Mouse (Mus musculus) heart, adult 18-20 months (tissue): Measurements from ENCODE around the gene Adk. TPM values are rescaled to one million over a fixed set of nuclear protein-coding genes. Genes with fewer than 3 reads are reported as not detected.
"Not testable (repeated sequence)": the region's sequence is repeated elsewhere in the genome, so short reads cannot be mapped to it uniquely, and the experiment has no call there.

Experiments
- DNase-seq, 2 experiments: peaks; one replicate each; pipeline ENCODE4 v3.0.0; 2021 to 2022; ENCODE audit warnings: mixed read lengths in 1 of 2
- total RNA-seq, 2 experiments: library from RNA; stranded (reverse); gene quantifications; 2 replicates each; pipeline ENCODE4 v1.2.3; 2021

The Adk gene
- total RNA-seq, 2 experiments from 2014 or later = 228 to 242 TPM

DNA sequence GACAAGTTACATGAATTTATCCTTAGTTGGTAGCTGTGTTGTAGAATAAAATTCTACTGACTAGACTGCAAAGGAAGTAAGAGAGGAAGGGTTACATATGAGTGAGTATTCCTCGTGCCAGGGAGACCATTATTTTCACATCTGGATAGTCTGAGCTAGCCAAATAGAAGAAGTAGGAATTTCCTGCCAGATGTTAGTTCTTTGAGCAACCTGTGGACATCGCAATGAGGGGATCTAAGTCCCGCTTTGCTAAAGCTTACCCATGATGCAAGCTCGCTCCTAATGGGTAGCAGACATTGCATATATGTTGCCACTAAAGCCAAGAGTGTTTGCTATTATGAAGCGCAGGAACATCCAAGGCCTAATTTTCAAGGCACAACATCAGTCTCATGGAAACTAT is 381.6 kb downstream of the Adk start:
- DNase-seq = no peak

DNA sequence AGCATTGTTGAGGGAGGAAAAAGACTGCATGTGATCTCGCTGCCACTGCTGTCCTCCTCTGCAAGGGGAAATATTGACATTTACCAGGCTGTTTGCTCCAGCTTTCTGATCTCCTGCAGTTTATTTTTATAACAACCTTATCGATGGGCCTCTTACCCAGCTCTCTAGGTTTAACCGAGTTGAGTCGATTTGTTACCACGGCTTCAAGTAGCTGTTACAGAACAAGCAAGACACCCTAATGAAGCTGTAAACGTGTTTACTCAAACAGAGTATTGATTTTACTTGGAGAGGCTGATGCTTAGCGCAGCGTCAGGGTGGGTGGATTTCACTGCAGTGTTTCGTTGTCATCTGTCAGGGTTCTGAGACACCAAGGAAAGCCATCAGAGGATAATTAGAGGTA is 382.3 kb downstream of the Adk start:
- no peak for DNase-seq

DNA sequence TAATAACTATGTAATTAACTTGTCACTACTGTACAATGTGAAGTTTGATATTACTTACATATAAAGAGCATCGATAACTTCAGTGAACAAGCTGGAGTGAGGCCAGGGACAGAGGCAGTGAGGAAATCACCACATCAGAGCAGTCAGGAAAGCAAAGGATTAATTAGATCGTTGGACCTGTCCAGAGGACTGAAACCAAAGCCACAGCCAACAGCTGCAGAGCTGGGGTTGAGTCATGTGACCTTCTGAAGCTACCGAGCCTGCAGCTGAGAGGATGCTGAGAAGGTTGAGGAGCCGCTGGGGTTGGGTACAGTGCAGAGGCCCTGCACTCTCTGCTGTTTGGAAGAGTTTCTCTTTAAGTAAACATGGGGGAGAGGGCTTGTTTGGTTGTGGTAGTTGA is 387.4 kb downstream of the Adk start:
- no peak for DNase-seq

DNA sequence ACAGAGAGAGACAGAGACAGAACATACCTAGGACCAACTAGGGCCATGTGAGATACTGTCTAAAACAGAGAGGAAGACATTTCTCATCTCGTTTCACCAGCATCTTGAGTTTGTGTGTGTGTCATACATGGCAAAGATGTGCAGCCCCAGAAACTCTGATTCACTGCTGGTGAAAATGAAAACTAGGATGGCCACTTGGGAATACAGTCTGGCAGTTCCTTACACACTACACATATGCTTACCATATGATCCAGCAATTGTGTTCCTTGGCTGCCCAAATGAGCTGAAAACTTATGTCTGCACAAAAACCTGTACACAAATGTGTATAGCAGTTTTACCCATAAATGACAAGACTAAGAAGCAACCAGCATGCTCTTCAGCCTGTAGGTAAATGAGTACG is 388.2 kb downstream of the Adk start:
- no peak for DNase-seq

DNA sequence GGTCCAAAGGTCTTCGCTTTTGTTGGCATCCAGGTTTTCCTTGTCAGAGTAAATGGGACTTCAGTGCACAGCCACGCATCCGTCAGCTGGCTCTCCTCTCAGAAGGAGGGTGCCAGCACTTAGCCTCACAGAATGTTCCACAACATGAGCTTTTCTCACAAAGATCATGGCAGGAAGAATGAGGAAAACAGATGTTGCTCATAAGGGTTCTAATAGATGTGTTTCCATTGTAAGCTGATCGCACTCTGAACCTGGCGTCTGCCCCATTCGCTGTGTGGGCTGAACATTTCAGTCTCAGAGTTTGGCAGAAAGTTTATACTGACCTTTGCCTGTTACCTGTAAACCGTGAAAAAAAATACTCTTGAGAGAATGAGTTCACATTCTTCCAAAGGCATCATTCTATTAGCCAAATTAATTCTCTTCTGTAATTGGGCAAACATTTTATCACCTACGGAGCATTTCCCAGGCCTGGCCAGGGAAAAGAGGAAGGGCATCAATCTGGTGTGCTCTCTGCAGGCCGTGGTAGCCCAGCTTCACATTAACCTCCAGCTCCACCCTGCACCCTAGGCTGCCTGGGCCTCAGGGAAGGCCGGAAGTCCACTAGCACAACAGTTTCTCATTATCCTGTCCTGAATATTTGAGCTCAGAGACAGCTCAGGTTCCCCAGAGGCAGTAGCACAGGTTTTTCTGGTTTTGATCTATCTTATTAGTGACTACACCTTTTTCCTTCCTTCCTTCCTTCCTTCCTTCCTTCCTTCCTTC is 389.6 kb downstream of the Adk start:
- DNase-seq = no peak

DNA sequence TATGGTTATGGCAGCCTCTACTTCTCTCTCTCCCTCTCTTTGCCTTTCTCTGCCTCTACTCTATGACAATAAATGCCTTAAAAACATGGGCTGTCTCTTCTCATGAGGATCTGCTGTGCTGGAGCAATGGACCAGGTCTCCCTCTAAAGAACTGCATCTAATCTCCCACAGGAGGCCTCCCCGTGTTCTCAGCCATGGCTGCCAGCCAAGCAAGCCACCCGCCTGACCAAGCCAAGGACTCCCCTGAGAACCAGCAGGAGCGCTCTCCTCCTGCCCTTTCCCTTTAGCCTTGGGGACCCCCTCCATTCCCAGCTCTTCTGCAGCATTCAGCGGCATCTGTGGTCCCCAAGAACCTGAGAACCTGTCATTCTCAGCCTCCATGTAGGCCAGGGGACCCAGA is 400.2 kb downstream of the Adk start:
- DNase-seq = peak; percentile 13

DNA sequence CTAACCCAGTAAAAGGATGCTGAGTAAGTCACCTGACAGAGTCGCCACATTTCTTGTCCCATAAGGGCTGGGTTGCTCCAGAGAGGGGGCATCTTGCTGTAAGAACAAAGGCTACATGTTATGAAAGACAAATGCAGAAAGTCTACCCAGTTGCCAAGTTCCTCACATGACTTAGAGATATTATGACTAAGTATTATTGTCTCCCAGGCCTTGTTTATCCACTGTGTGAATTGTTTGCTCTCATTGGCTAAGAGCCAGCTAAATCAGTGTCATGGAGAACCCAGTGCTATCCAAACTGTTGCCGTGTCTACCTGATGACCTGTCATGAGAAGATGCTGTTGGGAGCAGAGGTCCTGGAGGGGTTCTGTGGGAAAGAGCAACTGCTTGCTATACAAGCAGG is 401.5 kb downstream of the Adk start:
- DNase-seq = no peak

DNA sequence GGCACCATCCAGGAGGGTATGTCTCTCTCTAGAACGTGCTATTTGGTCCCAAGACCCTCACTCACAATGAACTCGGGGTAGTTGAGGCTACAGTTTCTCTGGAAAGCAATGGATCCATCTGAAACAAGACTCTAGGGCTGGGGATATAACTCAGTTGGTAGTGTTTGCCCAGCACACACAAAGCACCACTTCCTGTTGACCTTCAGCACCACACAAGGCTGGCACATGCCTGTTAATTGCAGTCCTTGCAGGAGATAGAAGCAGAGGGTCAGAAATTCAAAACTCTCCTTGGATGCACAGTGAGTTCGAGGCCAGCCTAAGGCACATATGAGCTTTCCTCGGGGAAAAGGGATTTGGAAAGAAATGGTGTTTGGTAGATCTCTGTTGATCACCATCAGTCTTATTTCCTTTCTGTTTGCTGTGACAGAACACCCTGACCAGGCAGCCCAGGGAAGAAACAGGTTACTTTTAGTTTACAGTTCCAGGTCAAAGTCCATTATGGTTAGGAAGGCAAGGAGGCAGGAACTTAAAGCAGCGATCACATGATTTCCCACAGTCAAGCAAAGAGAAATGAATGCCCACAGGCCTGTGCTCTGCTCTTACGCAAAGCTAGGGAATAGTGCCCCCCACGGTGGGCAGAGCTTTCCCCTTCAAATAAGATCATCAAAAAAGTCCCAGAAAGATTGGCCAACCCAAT is 403.4 kb downstream of the Adk start:
- DNase-seq = no peak

DNA sequence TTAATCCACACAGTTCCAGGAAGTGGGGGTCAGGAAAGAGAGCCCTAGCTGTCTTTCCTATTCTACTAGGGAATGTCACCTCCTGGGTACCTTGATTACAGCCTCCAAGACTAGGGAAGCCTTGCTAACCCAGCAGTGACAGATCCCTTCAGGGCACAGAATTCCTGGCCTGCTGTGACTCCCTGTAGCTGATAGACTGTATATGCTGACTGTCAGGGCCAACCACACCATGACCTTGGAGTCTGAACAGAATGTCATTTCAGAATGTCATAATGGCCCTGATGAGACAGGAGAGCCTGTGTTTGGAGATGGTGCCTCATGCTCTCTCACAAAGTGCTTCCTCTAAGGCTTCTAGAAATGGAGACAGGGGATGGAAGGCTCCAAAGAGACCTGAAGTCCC is 404.2 kb downstream of the Adk start:
- DNase-seq = no peak

DNA sequence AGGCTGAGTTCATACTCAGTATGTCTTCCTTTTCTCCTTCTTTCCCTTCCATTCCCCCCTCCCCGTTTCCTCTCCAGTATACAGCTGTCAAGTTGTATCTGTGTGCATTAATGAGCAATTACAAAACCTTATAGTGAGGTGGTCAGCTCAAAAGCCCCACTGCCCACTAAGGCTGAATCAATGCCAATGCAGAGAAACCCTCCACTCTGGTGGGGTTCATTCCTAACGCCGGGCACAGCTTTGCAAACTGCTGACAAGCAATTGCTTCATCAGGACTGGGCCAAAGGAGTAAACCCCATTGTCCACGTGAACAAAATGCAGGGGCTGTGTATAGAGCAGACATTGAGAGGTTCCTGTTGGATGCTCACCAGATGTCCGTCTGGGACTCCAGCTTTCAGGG is 405.5 kb downstream of the Adk start:
- DNase-seq = no peak

DNA sequence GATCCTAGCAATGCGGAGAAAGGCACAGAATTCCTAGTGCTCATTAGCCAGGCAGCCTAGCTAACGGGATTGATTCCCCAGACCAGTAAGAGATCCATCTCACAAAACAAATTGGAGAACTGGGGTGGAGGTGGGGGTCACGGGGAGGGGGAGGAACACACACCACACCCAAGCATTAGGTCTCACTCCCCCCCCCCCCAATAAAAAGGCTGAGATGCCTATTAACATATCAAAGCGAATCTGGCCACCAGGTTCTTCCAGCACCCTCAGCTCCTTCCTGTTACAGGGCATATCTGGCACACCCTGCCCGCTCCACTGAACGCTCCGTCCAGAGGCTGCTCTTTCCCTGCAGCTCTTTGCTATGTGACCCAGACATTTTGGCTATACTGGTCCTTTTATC is 406.3 kb downstream of the Adk start:
- DNase-seq = no peak

DNA sequence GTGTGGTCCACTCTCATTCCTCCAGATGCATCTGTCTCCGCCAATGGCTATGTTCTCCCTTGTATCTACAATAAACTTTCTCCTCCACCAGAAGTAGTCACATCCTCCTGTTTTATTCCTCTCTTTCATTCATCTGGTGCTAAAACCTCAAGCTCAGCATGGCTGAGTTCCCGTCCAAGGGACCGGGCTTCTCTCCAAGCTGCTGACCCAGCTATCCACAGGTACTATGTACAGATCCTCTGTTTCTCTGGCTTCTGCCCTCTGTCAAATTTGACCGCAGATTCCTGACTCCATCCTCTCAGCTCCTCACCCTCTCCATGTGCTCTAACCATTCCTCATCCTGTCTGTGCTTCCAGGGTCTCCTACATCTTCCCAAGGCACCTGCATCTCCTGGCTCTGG is 406.8 kb downstream of the Adk start:
- no peak for DNase-seq

DNA sequence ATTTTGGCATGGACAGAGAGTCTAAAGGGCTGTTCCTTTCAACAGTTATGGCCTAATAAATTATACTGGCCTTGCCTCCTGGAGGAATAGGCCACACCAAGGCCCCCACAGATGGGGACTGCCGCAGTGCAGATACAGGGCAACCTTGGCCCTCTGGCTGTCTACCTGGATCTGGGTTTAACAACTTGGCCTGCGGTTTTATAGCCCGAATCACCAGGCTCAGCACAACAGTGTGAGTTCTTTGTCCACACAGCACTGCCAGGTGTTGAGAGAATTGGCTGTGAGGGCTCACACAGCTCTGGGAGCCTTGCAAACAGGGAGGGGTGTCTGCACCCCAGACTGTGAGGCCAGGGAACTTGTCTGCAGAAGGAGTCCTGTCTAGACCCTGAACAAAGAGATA is 410.0 kb downstream of the Adk start:
- no peak for DNase-seq

DNA sequence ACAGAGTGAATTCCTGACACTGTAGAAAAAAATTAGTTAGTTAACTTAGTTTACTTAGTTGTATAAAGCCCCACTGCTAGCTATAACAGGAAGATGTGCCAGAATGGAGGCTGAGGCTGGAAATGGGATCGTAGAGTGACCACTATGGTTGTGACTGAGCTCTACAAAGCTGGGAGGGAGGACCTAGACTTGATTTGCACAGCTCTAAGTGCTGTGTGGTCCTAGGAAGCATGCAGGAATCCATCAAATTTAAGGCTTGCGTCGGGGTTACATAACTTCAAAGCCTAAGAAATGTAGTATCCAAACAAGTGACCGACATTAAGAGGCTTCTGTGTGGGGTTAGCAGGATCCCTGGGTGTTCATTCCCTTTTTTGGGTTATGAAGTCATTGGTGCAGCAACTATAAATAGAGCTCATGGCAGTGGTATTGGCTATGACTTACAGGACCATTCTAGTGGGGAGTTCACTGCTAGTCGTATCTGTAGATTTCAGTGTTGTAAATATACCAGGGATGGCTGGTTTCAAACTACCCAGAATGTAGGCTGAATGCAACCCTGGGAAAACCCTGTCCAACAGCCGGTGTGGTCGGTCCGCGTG is 410.8 kb downstream of the Adk start:
- DNase-seq = peak in 1 of 2 experiments; percentile 16

DNA sequence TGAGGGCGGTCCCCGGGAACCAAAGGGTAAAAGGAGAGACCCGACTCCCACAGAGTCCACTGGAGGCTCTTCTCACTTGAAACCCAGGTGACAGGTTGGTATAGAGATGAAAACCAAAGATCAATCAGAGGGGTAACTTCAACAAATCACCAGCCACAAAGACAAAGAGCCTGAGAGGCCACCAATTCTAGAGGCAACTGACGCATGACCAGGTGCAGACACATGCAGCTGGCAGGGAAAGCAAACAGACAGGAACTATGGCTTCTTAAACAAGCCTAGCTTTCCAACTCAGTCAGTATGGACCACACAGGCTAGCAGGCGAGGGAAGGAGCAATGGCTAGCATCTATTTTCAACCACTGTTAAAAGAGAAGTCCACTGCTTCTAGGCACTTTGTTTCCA is 418.0 kb downstream of the Adk start:
- DNase-seq = no peak

DNA sequence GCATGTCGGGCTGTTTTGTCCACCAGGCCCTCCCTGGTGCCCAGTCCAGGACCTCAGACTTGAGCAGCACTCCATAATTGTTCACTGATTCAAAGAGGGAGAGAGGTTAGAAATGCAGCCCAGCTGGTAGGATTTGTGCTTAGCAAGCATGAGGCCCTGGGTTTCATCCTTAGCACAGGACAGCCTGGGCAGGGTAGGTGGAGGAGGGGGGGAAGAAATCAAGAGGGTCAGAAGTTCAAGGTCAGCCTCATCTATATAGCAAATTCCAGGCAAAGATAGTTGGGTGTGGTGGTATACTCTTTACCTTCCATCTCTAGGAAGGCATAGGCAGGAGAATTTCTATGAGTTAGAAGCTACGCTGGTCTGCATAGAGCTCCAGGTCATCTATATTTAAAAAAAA is 419.6 kb downstream of the Adk start:
- no peak for DNase-seq

DNA sequence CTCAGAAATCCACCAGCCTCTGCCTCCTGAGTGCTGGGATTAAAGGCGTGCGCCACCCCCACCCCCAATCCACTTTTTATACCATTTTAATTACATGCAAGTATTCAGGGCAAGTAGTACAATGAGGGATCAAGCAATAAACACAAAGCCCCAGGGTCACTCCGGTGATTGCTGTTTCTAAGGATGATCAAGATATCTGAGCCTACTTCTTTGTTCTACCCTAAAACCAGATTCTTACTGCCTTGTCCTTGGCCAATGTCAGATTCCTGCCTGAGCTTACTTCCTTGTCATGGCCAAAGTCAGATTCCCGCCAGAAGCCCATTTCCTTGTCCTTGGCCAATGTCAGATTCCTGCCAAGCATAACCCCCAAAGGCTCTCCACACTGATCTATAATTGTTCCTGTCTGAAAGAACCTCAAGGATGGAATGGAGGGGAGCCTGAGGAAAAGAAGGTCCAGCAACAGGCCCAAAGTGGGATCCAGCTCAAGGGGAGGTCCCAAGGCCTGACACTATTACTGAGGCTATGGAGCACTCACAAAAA is 422.3 kb downstream of the Adk start:
- not testable (repeated sequence) for DNase-seq

DNA sequence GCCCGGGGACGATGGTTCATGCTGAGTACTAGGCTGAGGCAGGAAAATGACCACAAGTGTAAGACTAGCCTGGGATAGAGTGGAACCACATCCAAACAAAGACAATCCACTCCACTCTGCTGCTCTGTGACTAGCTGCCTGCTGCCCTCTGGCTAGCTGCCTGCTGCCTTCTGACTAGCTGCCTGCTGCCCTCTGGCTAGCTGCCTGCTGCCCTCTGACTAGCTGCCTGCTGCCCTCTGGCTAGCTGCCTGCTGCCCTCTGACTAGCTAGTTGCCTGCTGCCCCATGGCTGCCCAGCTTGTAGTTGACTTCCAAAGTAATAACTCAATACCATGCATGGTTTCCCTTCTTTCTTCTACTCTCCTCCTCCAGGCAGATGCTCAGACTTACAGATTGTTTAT is 424.8 kb downstream of the Adk start:
- no peak for DNase-seq

DNA sequence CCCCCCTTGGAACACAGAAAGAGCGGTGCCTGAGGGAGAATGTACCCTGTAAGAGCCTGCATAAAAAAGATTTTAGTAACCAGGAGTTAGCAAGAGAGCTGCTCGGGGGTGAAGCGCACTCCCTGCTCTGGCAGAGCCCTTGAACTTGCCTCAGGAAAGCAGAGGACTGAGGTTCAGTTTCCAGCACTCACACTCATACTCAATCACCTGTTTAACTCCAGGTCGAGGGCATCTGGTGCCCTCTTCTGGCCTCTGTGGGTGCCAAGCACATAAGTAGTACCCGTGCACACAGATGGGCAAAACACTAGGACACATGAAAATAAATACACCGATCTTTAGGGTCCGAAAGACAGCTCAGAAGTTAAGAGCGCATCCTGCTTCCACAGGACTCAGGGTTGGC is 427.2 kb downstream of the Adk start:
- no peak for DNase-seq

DNA sequence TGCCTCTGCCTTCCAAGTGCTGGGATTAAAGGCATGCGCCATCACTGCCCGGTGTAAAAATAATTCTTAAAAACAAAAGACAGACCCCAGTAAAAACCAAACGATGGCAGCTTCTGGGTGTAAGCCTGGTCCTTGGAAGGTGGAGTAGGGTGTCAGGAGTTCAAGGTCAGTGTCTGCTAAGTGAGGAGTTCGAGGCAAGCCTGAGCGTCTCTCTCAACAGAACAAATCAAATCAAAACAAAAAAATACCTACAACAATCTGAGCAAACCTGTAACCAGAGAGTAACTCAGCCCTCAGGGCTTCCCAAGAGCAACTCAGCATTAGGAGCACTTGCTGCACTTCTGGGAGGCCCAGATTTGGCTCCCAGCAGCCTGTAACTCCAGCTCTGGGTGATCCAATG is 427.8 kb downstream of the Adk start:
- DNase-seq = no peak

DNA sequence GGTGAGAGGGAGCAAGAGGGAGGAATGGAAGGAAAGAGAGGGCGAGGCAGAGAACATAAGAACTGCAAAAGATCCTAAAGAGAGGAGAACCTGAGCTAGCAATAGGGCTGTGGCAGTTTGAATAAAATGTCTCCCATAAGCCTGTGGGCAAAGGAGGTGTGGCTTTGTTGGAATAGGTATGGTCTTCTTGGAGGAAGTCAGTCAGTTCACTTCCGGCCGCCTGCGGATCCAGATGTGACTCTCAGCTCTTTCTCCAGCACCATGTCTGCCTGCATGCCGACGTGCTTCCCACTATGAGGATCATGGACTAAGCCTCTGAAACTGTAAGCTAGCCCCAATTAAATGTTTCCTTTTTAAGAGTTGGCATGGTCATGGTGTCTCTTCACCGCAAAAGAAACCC is 428.9 kb downstream of the Adk start, which contains the start of gene Kat6b:
Gene Kat6b, plus strand, starts transcription at position 204 of the 400 bp plus-strand sequence.
- no peak for DNase-seq

DNA sequence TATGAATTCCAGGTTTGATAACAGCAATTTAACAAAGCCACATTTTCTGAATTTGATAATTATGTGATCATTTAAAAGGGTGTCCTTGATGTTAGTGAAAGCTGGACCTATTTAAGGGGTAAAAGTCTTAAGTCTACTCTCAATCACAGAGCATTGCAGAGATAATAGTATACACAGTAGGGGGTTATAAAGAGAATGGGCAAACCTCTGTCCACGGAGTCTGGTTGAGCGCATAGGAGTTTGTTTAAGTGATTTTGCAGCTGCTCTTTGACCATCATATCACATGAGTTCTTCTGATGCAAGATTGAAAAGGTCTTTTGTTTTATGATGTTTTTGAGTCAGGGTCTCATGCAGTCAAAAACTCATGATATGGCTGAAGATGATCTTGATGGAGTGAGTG is 431.8 kb downstream of the Adk start:
- DNase-seq = no peak

DNA sequence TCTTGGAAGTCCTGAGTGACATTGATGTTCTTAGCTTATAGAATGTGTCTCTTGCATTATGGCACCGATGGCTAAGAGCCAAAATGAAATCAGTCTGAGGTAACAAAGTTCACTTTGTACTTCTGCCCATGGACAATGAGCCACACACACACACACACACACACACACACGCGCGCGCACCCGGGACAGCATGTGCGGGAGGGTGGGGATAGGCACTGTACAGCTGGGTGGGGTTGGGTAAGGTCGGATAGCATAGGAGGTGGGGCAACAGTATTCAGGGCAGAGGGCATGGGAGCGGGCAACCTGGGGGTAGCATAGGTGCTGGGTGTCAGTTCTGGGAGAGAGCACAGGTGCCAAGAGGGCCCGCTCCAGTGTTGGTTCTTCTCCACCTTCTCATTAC is 432.3 kb downstream of the Adk start:
- no peak for DNase-seq
